Mouse (Mus musculus) bone marrow, adult 2 months (tissue): ENCODE results near the gene Hist2h2ac.

Source experiments
- CTCF ChIP-seq: fragments of 200-500 bp; IDR thresholded peaks from 2 replicates; pipeline ENCODE4 v1.5.1; 2011; ENCODE audit warnings: low read length, control low read depth; ENCODE audit not compliant: control insufficient read depth, insufficient read depth
- POLR2A ChIP-seq: fragments of 200-500 bp; IDR thresholded peaks from 2 replicates; pipeline ENCODE4 v1.6.1; 2011; ENCODE audit warnings: low read depth, mild to moderate bottlenecking, control low read depth, low read length, borderline replicate concordance; ENCODE audit not compliant: control insufficient read depth

DNA sequence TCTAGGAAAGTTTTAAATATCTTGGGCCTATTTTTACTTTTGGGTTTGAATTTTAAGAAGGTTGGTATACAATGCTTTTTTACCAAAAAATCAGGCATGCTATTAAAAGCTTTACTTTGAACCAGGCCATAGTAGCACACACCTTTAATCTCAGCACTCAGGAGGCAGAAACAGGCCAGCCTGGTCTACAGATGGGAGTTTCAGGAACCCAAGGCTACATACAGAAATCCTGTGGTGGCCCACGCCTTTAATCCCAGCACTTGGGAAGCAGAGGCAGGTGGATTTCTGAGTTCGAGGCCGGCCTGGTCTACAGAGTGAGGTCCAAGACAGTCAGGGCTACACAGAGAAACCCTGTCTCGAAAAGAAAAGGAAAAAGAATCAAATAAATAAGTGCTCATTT lies 46.9 kb upstream of the Hist2h2ac start:
- no peak for TF ChIP-seq CTCF
- TF ChIP-seq POLR2A = no peak
